In the genomic region with DNA sequence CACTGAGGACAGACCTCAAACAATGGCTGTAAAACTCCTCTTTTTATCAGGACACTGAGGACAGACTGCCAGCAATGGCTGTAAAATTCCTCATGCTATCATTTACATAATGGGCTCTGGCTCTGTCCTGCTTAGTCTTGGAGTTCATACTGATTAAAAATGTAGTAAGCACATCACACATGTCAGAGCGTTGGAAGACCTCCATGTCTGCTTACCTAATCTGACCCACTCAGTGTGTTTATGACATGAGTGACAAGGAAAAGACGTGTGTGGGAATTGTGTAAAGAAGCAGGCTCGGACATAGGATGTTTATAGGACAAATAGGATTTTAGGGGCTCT, we compare ENCODE assay signal across 14 mouse cellular contexts.
DNase-seq lines count a peak whose midpoint lies in the region; ATAC-seq lines count a peak whose summit lies in the region.
"Had no signal": no experiment of that assay in that cellular context is flagged by ENCODE, and none has a peak within 500 bp of the region (broad histone marks: within the 10 kb centered on the region; RNA-seq: fewer than 3 reads in every experiment).

No protein-coding gene starts in this region.

- 38% methylated on average over 3 of the region's 3 CpGs for WGBS in lung, embryonic 15.5 days
- 19% methylated on average over 3 of the region's 3 CpGs for WGBS in heart, embryonic 15.5 days
- 50% methylated on average over 3 of the region's 3 CpGs for WGBS in kidney, embryonic 16.5 days

- ATAC-seq in lung, embryonic 15.5 days (ENCODE audit: borderline replicate concordance, extremely low read depth, low FRiP score, low TSS enrichment) = peak; percentile 88
- peak; percentile 80 for ATAC-seq in heart, embryonic 15.5 days (replicated peaks; ENCODE audit: insufficient number of reproducible peaks, insufficient read depth, low FRiP score, low read depth)
- no peak for ATAC-seq in kidney, embryonic 16.5 days (ENCODE audit: low FRiP score, low TSS enrichment)

- peak; percentile 2 for DNase-seq in embryo, embryonic 10 days (ENCODE audit: low spot score)
- no peak for DNase-seq in embryo, embryonic 10.5 days (ENCODE audit: low spot score)
- no peak for DNase-seq in lung, postnatal 25 days (ENCODE audit: low spot score)
- peak; percentile 49 for DNase-seq in lung, postnatal 36 days
- DNase-seq in thymus, postnatal 25 days = no peak
- DNase-seq: adrenal gland, adult 8-10 months; kidney, adult 8-10 months; liver, embryonic 13.5 days; retina, postnatal 1 day had no signal

- peak overlapping the region; percentile 29; the same call in 1 of the 2 replicates for H3K27ac ChIP-seq in lung, embryonic 15.5 days
- peak overlapping the region; percentile 70 for H3K27ac ChIP-seq in heart, embryonic 15.5 days
- H3K27ac ChIP-seq in kidney, embryonic 16.5 days (ENCODE audit: low read length) = no peak overlapping the region
- H3K27ac ChIP-seq: hindbrain, embryonic 10.5 days; liver, embryonic 13.5 days had no signal

- H3K36me3 ChIP-seq in lung, embryonic 15.5 days = no peaks in the 10 kb centered on the region
- no peaks in the 10 kb centered on the region for H3K36me3 ChIP-seq in heart, embryonic 15.5 days
- H3K36me3 ChIP-seq in kidney, embryonic 16.5 days (ENCODE audit: insufficient read depth, low read length) = no peaks in the 10 kb centered on the region
- H3K36me3 ChIP-seq: hindbrain, embryonic 10.5 days; liver, embryonic 13.5 days had no signal

- H3K4me1 ChIP-seq in lung, embryonic 15.5 days = peaks cover 4% of the 10 kb centered on the region; the same call in 1 of the 2 replicates
- H3K4me1 ChIP-seq in heart, embryonic 15.5 days (replicated peaks) = peaks cover 15% of the 10 kb centered on the region
- H3K4me1 ChIP-seq in kidney, embryonic 16.5 days (ENCODE audit: insufficient read depth, low read length) = peaks cover 6% of the 10 kb centered on the region
- H3K4me1 ChIP-seq: hindbrain, embryonic 10.5 days had no signal

- no peak overlapping the region for H3K9ac ChIP-seq in lung, embryonic 15.5 days
- no peak overlapping the region for H3K9ac ChIP-seq in heart, embryonic 15.5 days
- no peak overlapping the region for H3K9ac ChIP-seq in kidney, embryonic 16.5 days (replicated peaks; ENCODE audit: low read length)
- H3K9ac ChIP-seq: liver, embryonic 13.5 days had no signal

- H3K9me3 ChIP-seq in lung, embryonic 15.5 days = no peaks in the 10 kb centered on the region
- no peaks in the 10 kb centered on the region for H3K9me3 ChIP-seq in heart, embryonic 15.5 days (replicated peaks)
- H3K9me3 ChIP-seq in kidney, embryonic 16.5 days (ENCODE audit: low read length) = no peaks in the 10 kb centered on the region
- H3K9me3 ChIP-seq: hindbrain, embryonic 10.5 days; liver, embryonic 13.5 days had no signal

- H3K4me3 ChIP-seq in lung, embryonic 15.5 days = no peak overlapping the region
- H3K4me3 ChIP-seq in heart, embryonic 15.5 days = no peak overlapping the region
- no peak overlapping the region for H3K4me3 ChIP-seq in kidney, embryonic 16.5 days (ENCODE audit: low read length)
- H3K4me3 ChIP-seq: hindbrain, embryonic 10.5 days; liver, embryonic 13.5 days; myocyte had no signal

- no peaks in the 10 kb centered on the region for H3K27me3 ChIP-seq in lung, embryonic 15.5 days
- no peaks in the 10 kb centered on the region for H3K27me3 ChIP-seq in heart, embryonic 15.5 days
- H3K27me3 ChIP-seq in kidney, embryonic 16.5 days (ENCODE audit: insufficient read depth, low read length) = no peaks in the 10 kb centered on the region
- H3K27me3 ChIP-seq: liver, embryonic 13.5 days had no signal

- no peak overlapping the region for H3K4me2 ChIP-seq in lung, embryonic 15.5 days
- peak overlapping the region; percentile 41; the same call in 1 of the 2 replicates for H3K4me2 ChIP-seq in heart, embryonic 15.5 days
- no peak overlapping the region for H3K4me2 ChIP-seq in kidney, embryonic 16.5 days (replicated peaks; ENCODE audit: low read depth, low read length)
- H3K4me2 ChIP-seq: liver, embryonic 13.5 days had no signal

Comparison
In these comparisons a context has a peak if more than half of its experiments do, and no peak if none do; other contexts are left out.
1. DNase-seq: peak in embryo, embryonic 10 days (single experiment) and lung, postnatal 36 days (single experiment); none in embryo, embryonic 10.5 days (single experiment), lung, postnatal 25 days (single experiment) and thymus, postnatal 25 days (single experiment).